Mouse (Mus musculus): Measurements from ENCODE around the gene Nucb1.
"Not testable (repeated sequence)": the region's sequence is repeated elsewhere in the genome, so short reads cannot be mapped to it uniquely, and the experiment has no call there.

Gene Nucb1

GRCm38 (mm10) chr7:45488293-45489204 lies 21.7 kb downstream of the Nucb1 start, which contains the start of gene Dhdh:
Gene Dhdh, minus strand, starts transcription at chr7:45488805.
- peak; percentile 83 for DNase-seq (ENCODE audit: low spot score)

DNA sequence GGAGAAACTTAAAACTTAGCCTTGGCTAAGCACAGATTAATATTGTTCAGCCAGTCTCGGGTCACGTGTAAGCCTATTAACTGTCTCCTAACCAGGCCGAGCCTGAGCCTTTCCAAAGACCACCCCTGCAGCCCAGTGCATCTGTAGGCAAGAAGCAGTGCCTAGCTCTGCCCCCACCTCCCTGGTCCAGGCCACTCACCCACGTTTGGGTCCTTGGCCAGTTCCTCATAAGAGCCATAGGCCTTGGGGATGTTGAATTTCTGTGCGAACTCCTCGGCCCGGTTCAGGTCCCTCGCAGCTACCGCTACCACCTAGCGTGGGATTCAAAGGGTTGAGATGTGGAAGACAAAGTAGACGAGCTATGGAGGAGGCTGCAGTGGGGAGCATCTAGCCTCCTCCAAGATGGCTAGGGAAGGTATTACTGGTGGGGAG lies 22.3 kb downstream of the Nucb1 start:
- DNase-seq (ENCODE audit: low spot score): no peak

DNA sequence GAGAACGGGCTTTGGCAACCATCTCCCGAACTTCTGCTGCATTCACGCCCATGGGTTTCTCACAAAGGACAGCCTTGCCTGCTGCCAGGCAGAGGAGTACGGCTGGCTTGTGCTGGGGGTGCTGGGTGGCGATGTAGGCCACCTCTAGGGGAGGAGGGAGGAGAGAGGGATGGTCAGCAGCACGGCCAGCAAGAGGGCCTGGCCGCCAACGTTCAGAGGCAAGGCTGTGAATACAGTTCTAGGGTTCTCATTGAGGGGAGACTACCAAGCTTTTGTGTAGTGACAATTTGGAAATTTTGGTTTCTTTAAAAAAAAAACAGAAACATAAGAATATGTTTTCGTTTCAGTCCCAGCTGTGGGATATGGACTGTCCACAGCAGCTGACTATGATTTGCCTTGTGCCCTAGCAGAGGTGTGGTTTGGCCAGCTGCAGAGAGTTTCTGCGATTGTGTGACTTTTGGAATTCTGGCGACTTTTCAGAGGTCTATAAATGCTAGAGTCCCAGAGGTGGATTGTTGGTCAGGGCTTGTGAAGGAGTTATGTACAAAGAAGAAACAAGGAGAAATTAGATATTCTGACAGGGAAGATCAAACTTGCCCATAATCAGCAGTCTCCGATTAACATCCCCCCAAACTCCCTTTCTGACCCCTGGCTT lies 23.3 kb downstream of the Nucb1 start, which contains the start of gene Gm45808:
Gm45808 (minus strand) TSS at position 51 of the 655 bp plus-strand sequence.
- DNase-seq (ENCODE audit: low spot score): no peak

- DNase-seq (ENCODE audit: low spot score): no peak
These were observed 24.0 kb downstream of the Nucb1 start for GRCm38 (mm10) chr7:45486158-45486557.

DNA sequence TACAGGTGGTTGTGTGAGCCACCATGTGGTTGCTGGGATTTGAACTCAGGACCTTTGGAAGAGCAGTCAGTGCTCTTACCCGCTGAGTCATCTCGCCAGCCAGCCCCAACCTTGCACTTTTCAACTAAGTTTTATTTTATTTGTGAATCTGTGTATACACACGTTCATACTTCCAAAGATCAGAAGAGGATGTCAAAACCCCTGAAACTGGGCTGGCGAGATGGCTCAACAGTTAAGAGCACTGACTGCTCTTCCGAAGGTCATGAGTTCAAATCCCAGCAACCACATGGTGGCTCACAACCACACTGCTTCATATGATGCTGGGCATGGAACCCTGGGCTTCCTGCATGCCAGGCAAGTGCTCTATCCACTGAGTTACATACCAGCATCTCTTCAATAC lies 25.2 kb downstream of the Nucb1 start:
- not testable (repeated sequence) for DNase-seq (ENCODE audit: low spot score)

DNA sequence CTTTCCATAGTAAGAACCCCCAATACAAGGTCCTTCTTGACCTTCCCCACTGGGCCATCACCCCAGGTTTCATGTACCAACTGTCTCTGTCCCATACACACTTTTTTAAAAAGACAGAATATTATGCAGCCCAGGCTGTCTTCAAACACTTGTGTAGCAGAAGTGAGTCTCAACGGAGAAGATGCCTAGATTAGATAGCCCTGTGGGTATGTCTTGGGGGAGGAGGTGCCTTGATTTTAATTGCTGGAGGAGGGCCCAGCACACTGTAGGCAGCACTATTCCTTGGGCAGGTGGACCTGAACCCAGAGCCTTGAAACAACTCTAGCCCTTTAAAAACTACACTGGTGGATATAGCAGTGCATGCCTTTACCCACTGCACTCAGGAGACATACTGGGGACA lies 28.0 kb downstream of the Nucb1 start:
- DNase-seq (ENCODE audit: low spot score): no peak

- DNase-seq (ENCODE audit: low spot score): no peak
These were observed 28.8 kb downstream of the Nucb1 start, which contains the start of gene Tulp2 for GRCm38 (mm10) chr7:45481374-45481927. Gene Tulp2, plus strand, starts transcription at chr7:45481877.

DNA sequence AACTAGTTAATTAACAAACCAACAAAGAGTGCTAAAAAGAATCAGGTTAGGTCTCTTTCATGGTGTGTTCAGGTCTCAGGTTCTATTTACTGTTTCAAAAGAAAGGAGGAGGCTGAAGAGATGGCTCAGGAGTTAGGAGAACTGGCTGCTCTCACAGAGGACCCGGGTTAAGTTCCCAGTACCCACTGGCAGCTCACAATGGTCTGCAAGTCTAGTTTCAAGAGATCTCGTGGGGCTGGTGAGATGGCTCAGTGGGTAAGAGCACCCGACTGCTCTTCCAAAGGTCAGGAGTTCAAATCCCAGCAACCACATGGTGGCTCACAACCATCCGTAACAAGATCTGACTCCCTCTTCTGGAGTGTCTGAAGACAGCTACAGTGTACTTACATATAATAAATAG lies 29.9 kb downstream of the Nucb1 start:
- DNase-seq (ENCODE audit: low spot score): not testable (repeated sequence)

GRCm38 (mm10) chr7:45478774-45479173 lies 31.4 kb downstream of the Nucb1 start:
- DNase-seq (ENCODE audit: low spot score): no peak

- DNase-seq (ENCODE audit: low spot score): no peak
These were observed 33.2 kb downstream of the Nucb1 start for GRCm38 (mm10) chr7:45477003-45477402.

GRCm38 (mm10) chr7:45476453-45476852 lies 33.8 kb downstream of the Nucb1 start:
- DNase-seq (ENCODE audit: low spot score): no peak

- DNase-seq (ENCODE audit: low spot score): no peak
These were observed 34.8 kb downstream of the Nucb1 start for GRCm38 (mm10) chr7:45475291-45475969.

- no peak for DNase-seq (ENCODE audit: low spot score)
These were observed 39.3 kb downstream of the Nucb1 start for GRCm38 (mm10) chr7:45470869-45471268.

DNA sequence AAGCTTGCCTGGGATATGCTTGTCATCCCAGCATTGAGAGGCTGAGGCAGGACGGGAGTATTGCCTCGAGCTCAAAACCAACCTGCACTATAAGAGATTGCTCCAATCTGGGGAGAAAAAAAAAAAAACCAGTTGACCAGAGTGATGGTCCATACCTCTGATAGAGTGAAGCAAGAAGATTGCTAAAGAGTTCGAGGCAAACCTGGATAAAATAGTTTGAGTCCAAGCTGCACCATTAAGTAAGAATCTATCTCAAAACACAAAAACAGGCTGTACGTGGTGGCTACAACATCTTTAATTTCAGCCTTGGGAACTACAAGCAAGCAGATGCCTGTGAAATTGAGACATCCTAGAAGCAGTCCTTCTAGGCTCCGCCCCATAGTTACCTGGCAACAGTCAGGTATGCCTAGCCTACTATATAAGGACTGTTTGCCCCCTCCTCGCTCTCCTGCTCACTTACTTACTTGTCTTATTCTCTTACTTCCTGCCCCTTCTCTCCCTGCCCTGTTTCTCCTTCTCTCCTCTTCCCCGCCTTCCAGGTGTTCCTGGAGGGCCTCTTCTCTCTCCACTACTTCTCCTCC lies 43.0 kb downstream of the Nucb1 start:
- no peak for DNase-seq (ENCODE audit: low spot score)

GRCm38 (mm10) chr7:45466283-45467089 lies 43.7 kb downstream of the Nucb1 start, which contains the start of gene Bax:
Gene Bax, minus strand, starts transcription at chr7:45466898.
- peak; percentile 92 for DNase-seq (ENCODE audit: low spot score)

- no peak for DNase-seq (ENCODE audit: low spot score)
These were observed 44.7 kb downstream of the Nucb1 start for GRCm38 (mm10) chr7:45465549-45465948.

GRCm38 (mm10) chr7:45465112-45465511 lies 45.1 kb downstream of the Nucb1 start:
- DNase-seq (ENCODE audit: low spot score): no peak

GRCm38 (mm10) chr7:45463987-45464778 lies 46.0 kb downstream of the Nucb1 start:
- no peak for DNase-seq (ENCODE audit: low spot score)

GRCm38 (mm10) chr7:45462868-45463267 lies 47.3 kb downstream of the Nucb1 start:
- not testable (repeated sequence) for DNase-seq (ENCODE audit: low spot score)

- no peak for DNase-seq (ENCODE audit: low spot score)
These were observed 47.9 kb downstream of the Nucb1 start for GRCm38 (mm10) chr7:45462325-45462724.
